Mouse (Mus musculus): ENCODE results near the gene Fstl4. TPM values are rescaled to one million over a fixed set of nuclear protein-coding genes. Genes with fewer than 3 reads are reported as not detected.
A peak's percentile ranks its signal among the peaks of the same experiment; 100 is the strongest.

The Fstl4 gene
- polyA plus RNA-seq, 1 experiment: 9.5 TPM

DNA sequence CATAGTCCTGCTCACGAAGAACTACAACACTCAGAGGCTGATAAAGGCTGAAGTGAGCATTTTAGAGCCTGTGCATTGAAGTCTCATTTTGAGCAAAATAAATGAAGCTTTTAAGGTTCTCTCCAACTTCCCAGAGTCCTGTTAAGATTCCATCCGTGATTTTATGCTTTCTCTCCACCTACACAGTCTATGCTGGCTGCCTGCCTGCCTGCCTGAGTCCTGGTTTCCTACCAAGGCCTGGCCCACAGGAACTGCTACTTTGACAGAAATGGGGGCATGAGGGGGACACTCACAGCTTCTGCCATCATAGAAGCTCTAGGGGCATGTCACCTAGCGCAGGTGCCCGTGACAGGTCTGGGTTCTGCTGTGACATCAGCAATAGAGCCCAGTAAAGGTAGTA, 125.1 kb downstream of the Fstl4 start:
- peak; percentile 41 to 71 for DNase-seq (ENCODE audit: extremely low spot score in 1 of 2, low spot score in 1 of 2)

DNA sequence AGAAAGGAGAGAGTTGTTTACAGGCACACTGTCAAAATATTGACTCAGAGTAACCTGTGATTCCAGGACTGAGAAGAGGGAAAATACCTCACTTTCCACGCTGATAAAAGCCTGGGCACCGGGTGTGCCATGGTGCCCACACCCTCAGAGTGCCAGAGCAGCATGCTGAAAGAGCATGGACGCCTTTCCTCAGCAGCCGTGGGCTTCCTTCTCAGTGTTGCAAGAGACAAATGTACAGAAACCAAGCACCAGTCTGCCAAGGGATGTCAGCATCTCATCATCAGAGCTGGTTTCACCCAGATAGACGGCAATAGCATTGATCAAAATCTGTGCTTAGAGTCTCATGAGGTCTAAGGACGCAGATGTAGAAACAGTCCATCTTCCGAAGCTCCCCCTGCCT, 125.7 kb downstream of the Fstl4 start:
- no peak for DNase-seq (ENCODE audit: extremely low spot score in 1 of 2, low spot score in 1 of 2)

- DNase-seq (ENCODE audit: extremely low spot score in 1 of 2, low spot score in 1 of 2): no peak
These were observed 139.7 kb downstream of the Fstl4 start for GRCm38 (mm10) chr11:52904101-52904500.

GRCm38 (mm10) chr11:52910788-52911187, 146.4 kb downstream of the Fstl4 start:
- no peak for DNase-seq (ENCODE audit: extremely low spot score in 1 of 2, low spot score in 1 of 2)

DNA sequence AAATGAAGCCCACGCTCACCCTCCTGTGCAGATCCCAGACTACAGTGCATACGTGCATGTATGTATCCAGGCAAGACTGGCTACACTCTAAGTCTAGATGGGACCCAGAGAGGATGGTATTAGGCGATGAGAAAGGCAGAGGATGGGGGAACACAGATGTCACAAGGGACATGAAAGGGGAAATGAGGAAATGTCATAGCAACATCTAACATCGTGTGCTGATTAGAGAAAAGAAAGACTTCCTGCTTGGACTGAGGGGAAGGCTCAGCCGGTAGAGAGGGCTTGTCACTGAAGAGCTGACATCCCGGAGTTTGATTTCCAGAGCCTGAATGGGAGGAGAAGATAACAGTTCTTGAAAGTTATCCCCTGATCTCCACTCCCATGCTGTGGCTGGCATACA, 150.0 kb downstream of the Fstl4 start:
- DNase-seq (ENCODE audit: extremely low spot score in 1 of 2, low spot score in 1 of 2): no peak

DNA sequence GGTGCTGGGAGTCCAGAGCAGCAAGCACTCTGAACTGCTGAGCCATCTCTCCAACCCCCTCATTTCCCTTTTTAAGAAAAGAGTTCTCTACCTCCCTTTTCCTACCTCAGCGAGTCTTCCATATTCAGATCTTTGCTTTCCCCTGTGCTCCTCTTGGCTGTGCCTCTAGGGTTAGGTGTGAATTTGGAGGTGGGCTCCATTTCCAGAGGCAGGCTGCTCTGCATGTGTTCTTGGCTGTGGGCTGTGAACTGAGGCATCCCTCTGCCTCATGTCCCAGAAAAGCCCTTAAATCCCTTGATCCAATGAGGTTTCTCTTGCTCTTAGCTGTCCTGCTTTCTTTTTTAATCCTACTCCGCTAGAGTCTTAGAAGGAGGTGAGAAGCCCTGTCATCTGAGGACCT, 151.2 kb downstream of the Fstl4 start:
- peak in 1 of 2 experiments; percentile 32 for DNase-seq (ENCODE audit: extremely low spot score in 1 of 2, low spot score in 1 of 2)

DNA sequence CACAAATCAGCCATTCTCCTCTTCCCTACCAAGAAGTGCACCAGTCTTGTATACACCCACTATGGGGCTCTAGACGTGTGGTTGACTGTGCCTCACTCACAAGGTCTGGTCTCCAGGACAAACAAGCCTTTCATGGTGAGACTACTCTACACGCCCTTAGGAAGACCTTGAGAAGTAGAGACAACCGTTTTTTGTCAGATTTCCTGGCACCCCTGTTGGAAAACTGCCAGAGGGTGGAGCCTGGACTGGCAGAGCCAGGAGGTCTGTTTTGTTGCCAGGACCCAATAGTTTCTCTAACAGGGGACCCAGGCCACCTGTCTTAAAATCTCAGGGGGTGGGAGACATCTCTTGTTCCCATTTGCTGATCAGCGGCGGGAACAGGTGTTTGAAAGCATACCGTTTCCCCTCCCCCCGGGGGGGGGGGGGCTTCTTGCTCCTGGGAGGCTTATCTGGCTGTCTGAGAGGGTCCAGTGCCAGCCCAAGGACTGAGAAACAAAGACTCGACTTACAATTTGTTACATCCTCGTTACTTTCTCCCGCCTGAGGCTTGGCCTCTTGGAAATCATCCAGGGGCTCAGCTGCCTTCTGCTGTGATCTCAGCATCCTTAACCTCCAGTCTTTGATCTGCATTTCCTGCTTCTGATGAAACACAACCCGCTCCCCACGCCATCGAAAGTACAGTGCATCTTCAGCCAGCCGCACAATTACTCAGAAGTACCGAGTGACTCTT, 155.0 kb downstream of the Fstl4 start:
- DNase-seq (ENCODE audit: extremely low spot score in 1 of 2, low spot score in 1 of 2): peak in 1 of 2 experiments; percentile 23

DNA sequence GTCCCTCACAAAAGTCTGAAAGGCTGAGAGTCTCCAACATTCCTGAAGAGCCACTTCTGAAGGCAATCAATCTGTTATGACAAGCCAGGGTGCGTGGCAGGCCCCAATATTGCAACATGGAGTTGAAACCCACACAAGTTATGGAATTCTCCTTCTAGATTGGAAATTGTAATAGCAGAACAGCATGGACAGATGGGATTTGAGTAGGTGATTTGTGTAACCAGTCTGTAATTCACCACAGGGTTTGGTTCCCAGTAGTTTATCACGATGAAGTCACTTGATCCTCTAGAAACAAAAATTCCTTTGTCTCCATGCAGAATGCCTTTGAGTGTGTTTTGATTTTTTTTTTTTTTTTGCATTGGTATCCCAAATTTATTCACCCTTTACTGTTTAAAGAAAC, 159.8 kb downstream of the Fstl4 start:
- no peak for DNase-seq (ENCODE audit: extremely low spot score in 1 of 2, low spot score in 1 of 2)

GRCm38 (mm10) chr11:52928321-52928720, 163.9 kb downstream of the Fstl4 start:
- no peak for DNase-seq (ENCODE audit: extremely low spot score in 1 of 2, low spot score in 1 of 2)

- DNase-seq (ENCODE audit: extremely low spot score in 1 of 2, low spot score in 1 of 2): no peak
These were observed 175.1 kb downstream of the Fstl4 start for GRCm38 (mm10) chr11:52939336-52940070.

DNA sequence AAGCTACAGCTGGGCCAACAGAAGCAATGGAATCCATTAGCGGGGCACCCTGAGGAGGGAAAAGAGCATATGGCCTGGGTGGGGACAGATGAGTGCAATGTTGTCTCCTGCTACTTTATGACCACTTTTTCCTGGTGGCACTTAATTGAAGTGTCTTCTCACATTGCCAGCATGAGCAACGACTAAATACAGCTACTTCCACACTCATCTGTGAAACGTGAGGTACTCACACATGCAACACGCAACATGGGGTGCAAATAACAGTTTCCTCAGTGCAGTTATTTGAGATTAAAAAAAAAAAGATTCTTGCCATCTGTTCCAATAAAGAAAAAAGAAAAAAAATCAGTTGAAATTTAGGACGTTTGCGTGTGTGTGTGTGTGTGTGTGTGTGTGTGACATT, 178.5 kb downstream of the Fstl4 start:
- no peak for DNase-seq (ENCODE audit: extremely low spot score in 1 of 2, low spot score in 1 of 2)

DNA sequence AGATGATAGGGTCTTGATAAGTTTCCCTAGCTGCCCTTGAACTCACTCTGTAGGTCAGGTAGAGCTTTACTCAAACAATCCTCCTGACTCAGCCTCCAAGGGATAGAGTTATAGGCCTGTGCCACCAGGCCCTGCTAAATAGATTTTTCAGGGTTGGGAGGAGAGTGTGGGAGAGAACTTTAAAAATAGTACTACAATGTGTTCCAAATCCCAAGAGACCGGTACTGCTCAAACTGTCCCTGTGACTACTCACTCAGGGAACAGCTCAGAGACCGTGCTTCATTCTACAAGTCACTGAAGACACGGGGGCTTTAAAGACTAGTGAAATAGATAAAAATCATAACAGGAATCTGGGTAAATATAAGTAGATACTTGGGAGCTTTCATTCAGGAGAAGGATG, 190.6 kb downstream of the Fstl4 start:
- peak in 1 of 2 experiments; percentile 30 for DNase-seq (ENCODE audit: extremely low spot score in 1 of 2, low spot score in 1 of 2)

DNA sequence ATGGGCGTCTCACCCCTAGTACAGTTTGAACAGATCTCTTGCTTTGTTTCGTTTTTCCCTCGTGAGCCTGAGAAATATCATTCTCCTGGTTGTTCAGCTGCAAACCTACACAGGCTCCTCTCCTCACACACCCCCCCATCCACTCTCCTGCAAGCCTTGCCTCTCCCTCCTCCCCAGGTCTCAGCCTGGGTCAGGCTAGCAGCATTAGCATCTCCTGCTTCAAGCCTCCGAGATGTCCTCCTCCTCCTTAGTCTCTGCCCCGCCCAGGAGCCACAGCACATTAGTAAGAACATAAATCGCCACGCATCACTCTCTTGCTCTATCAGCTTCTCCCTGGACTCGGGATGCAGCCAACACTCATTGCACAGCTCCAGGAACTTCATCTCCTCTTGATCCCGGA, 204.4 kb downstream of the Fstl4 start:
- DNase-seq (ENCODE audit: extremely low spot score in 1 of 2, low spot score in 1 of 2): no peak

GRCm38 (mm10) chr11:52970396-52970795, 206.0 kb downstream of the Fstl4 start:
- DNase-seq (ENCODE audit: extremely low spot score in 1 of 2, low spot score in 1 of 2): no peak

DNA sequence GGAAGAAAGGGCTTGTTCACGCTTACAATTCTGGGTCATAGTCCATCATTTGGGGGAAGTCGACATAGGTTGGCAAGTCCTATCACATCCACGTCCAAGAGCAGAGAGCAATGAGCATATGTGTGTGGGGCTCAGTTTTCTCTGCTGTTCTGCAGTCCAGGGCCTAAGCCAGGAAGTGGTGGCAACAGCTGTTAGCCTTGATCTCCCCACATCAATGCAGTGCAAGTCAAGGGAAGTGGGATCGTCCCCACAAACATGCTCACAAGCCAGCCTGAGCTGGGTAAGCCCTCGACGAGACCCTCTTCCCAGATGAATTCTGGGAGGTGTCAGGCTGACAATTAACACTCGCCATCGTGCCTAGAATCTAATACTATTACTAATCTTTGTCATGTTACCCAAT, 222.6 kb downstream of the Fstl4 start:
- no peak for DNase-seq (ENCODE audit: extremely low spot score in 1 of 2, low spot score in 1 of 2)

- DNase-seq (ENCODE audit: extremely low spot score in 1 of 2, low spot score in 1 of 2): peak in 1 of 2 experiments; percentile 20
These were observed 230.3 kb downstream of the Fstl4 start for GRCm38 (mm10) chr11:52994688-52995087.

- no peak for DNase-seq (ENCODE audit: extremely low spot score in 1 of 2, low spot score in 1 of 2)
These were observed 232.1 kb downstream of the Fstl4 start for GRCm38 (mm10) chr11:52996434-52997093.

DNA sequence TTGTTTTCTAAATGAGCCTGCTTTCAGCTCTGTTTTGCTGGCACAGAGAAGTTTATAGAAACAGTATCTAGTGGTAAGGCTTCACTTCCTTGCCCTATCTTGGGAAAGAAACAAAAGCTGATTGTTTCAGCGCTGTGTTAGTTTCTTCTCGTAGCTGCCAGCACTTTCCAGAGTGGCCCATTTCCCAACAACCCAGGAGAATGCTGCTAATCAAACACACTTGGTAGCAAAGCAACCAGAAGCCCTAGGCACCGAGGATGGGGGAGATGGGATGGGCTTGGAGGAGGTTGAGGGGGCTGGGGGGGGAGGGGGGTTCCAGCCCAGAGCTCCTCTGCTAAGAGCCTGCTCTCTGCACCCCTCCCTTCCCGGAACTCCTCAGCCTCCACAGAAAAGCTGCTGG, 233.0 kb downstream of the Fstl4 start:
- DNase-seq (ENCODE audit: extremely low spot score in 1 of 2, low spot score in 1 of 2): peak in 1 of 2 experiments; percentile 19

- DNase-seq (ENCODE audit: extremely low spot score in 1 of 2, low spot score in 1 of 2): no peak
These were observed 235.8 kb downstream of the Fstl4 start for GRCm38 (mm10) chr11:53000226-53000625.

DNA sequence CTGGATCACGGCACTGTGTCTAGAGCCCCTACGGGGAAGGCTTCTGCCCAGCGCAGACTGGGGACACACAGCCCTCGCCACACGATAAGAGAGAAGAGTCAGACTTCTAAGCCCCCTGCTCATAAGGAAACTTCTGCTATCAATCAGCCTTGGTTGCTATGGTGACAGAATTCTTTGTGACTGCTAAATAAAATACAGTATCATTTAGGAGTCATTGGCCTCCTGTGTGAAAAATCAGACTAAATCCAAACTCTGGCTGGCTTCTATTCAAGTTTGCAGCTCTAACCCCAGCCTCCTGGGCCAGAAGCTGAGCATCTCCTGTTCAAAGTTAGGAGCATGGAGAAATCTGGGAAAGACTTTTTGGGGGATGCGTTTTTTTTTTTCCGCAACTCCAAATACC, 238.9 kb downstream of the Fstl4 start:
- DNase-seq (ENCODE audit: extremely low spot score in 1 of 2, low spot score in 1 of 2): no peak

- DNase-seq (ENCODE audit: extremely low spot score in 1 of 2, low spot score in 1 of 2): no peak
These were observed 239.4 kb downstream of the Fstl4 start for GRCm38 (mm10) chr11:53003811-53004210.

GRCm38 (mm10) chr11:53009597-53009996, 245.2 kb downstream of the Fstl4 start:
- no peak for DNase-seq (ENCODE audit: extremely low spot score in 1 of 2, low spot score in 1 of 2)
